Comparison of ENCODE assay signal across 13 mouse cellular contexts in genomic region chr6:145592036-145592435, GRCm38 (mm10). TPM values are rescaled to one million over a fixed set of nuclear protein-coding genes. Genes with fewer than 3 reads are reported as not detected.
DNase-seq lines count a peak whose midpoint lies in the region; ATAC-seq lines count a peak whose summit lies in the region.
"Had no signal": no experiment of that assay in that cellular context is flagged by ENCODE, and none has a peak within 500 bp of the region (broad histone marks: within the 10 kb centered on the region; RNA-seq: fewer than 3 reads in every experiment).

No protein-coding gene starts in this region.

- no peak overlapping the region for H3K4me3 ChIP-seq in kidney, embryonic 15.5 days (replicated peaks)
- no peak overlapping the region for H3K4me3 ChIP-seq in embryonic facial prominence, embryonic 10.5 days
- no peak overlapping the region for H3K4me3 ChIP-seq in embryonic facial prominence, embryonic 14.5 days (ENCODE audit: low read depth, low read length)
- H3K4me3 ChIP-seq in midbrain, embryonic 14.5 days (replicated peaks; ENCODE audit: low read depth, low read length) = no peak overlapping the region

- ATAC-seq in kidney, embryonic 15.5 days (replicated peaks; ENCODE audit: low FRiP score) = peak; percentile 9; the same call in 1 of the 2 replicates
- no peak for ATAC-seq in embryonic facial prominence, embryonic 14.5 days (ENCODE audit: low read depth)
- no peak for ATAC-seq in midbrain, embryonic 14.5 days (ENCODE audit: low FRiP score, low TSS enrichment)

- peaks cover 39% of the 10 kb centered on the region for H3K4me1 ChIP-seq in kidney, embryonic 15.5 days
- H3K4me1 ChIP-seq in embryonic facial prominence, embryonic 10.5 days = peaks cover 17% of the 10 kb centered on the region
- H3K4me1 ChIP-seq in embryonic facial prominence, embryonic 14.5 days (ENCODE audit: control insufficient read depth, insufficient read depth, low read length) = peaks cover 24% of the 10 kb centered on the region
- H3K4me1 ChIP-seq in midbrain, embryonic 14.5 days (ENCODE audit: control insufficient read depth, insufficient read depth, low read length) = 0 out of 2 replicates have a peak, but pooled peaks cover 8% of the 10 kb centered on the region

- no peak overlapping the region for H3K9ac ChIP-seq in kidney, embryonic 15.5 days
- H3K9ac ChIP-seq in embryonic facial prominence, embryonic 14.5 days (ENCODE audit: low read depth, low read length) = no peak overlapping the region
- no peak overlapping the region for H3K9ac ChIP-seq in midbrain, embryonic 14.5 days (replicated peaks; ENCODE audit: low read length)

- peak overlapping the region; percentile 75 for H3K27ac ChIP-seq in kidney, embryonic 15.5 days
- peak overlapping the region; percentile 31; the same call in 1 of the 2 replicates for H3K27ac ChIP-seq in embryonic facial prominence, embryonic 10.5 days (replicated peaks)
- H3K27ac ChIP-seq in embryonic facial prominence, embryonic 14.5 days (replicated peaks; ENCODE audit: low read depth, low read length) = peak overlapping the region; percentile 63
- 0 out of 2 replicates have a peak overlapping the region, but pooled peaks have one; percentile 20 for H3K27ac ChIP-seq in midbrain, embryonic 14.5 days (replicated peaks; ENCODE audit: low read depth, low read length)

- no peak overlapping the region for H3K4me2 ChIP-seq in kidney, embryonic 15.5 days
- H3K4me2 ChIP-seq in embryonic facial prominence, embryonic 14.5 days (ENCODE audit: low read depth, low read length) = 0 out of 2 replicates have a peak overlapping the region, but pooled peaks have one; percentile 10
- H3K4me2 ChIP-seq in midbrain, embryonic 14.5 days (ENCODE audit: low read length) = no peak overlapping the region

- no peak for DNase-seq in kidney, adult 11 months
- DNase-seq in embryonic facial prominence, embryonic 10.5 days (ENCODE audit: low spot score) = no peak
- DNase-seq in embryonic facial prominence, embryonic 14.5 days (ENCODE audit: low spot score) = no peak
- no peak for DNase-seq in midbrain, embryonic 14.5 days
- DNase-seq in adrenal gland, adult 8-10 months = no peak
- DNase-seq in frontal cortex, postnatal 36 days (ENCODE audit: low spot score in 2 of 2) = no peak
- DNase-seq: kidney, adult 2 months; lung, postnatal 14 days; right cerebral cortex, postnatal 14 days had no signal

- no peaks in the 10 kb centered on the region for H3K9me3 ChIP-seq in kidney, embryonic 15.5 days (replicated peaks)
- H3K9me3 ChIP-seq in embryonic facial prominence, embryonic 10.5 days = no peaks in the 10 kb centered on the region
- no peaks in the 10 kb centered on the region for H3K9me3 ChIP-seq in embryonic facial prominence, embryonic 14.5 days (ENCODE audit: control insufficient read depth, low read length)
- H3K9me3 ChIP-seq in midbrain, embryonic 14.5 days (ENCODE audit: control insufficient read depth, low read length) = no peaks in the 10 kb centered on the region

- 59% methylated on average over 6 of the region's 6 CpGs for WGBS in kidney, embryonic 15.5 days
- WGBS in embryonic facial prominence, embryonic 10.5 days = 87% methylated on average over 6 of the region's 6 CpGs
- 66% methylated on average over 6 of the region's 6 CpGs for WGBS in embryonic facial prominence, embryonic 14.5 days
- WGBS in midbrain, embryonic 14.5 days = 81% methylated on average over 6 of the region's 6 CpGs

- H3K27me3 ChIP-seq in kidney, embryonic 15.5 days = no peaks in the 10 kb centered on the region
- H3K27me3 ChIP-seq in embryonic facial prominence, embryonic 10.5 days (replicated peaks; ENCODE audit: low read depth, poor library complexity, severe bottlenecking) = no peaks in the 10 kb centered on the region
- no peaks in the 10 kb centered on the region for H3K27me3 ChIP-seq in embryonic facial prominence, embryonic 14.5 days (replicated peaks; ENCODE audit: control insufficient read depth, insufficient read depth, low read length)
- no peaks in the 10 kb centered on the region for H3K27me3 ChIP-seq in midbrain, embryonic 14.5 days (ENCODE audit: control insufficient read depth, insufficient read depth, low read length)

- no peaks in the 10 kb centered on the region for H3K36me3 ChIP-seq in kidney, embryonic 15.5 days
- no peaks in the 10 kb centered on the region for H3K36me3 ChIP-seq in embryonic facial prominence, embryonic 10.5 days (replicated peaks)
- no peaks in the 10 kb centered on the region for H3K36me3 ChIP-seq in embryonic facial prominence, embryonic 14.5 days (ENCODE audit: control insufficient read depth, insufficient read depth, low read length)
- H3K36me3 ChIP-seq in midbrain, embryonic 14.5 days (ENCODE audit: control insufficient read depth, insufficient read depth, low read length) = no peaks in the 10 kb centered on the region
- H3K36me3 ChIP-seq: G1E had no signal

RNA-seq across cellular contexts. Expression of gene Lmntd1, which starts 22.1 kb away (rescaled TPM):
- polyA plus RNA-seq in kidney, embryonic 15.5 days (2015; fragmentation: Nextera tagmentation; extraction: Ambion mirVana) = 1.8 and 2.4 TPM in 2 replicates
- 0.15 TPM in 1 of 2 replicates, not detected in the other for polyA plus RNA-seq in embryonic facial prominence, embryonic 10.5 days (2016; fragmentation: Nextera tagmentation; extraction: Ambion mirVana)
- 1.3 TPM in 2 replicates for polyA plus RNA-seq in embryonic facial prominence, embryonic 14.5 days (2014; fragmentation: Nextera tagmentation; extraction: Ambion mirVana)
- polyA plus RNA-seq in midbrain, embryonic 14.5 days (2014; fragmentation: Nextera tagmentation; extraction: Ambion mirVana) = 0.76 and 1.3 TPM in 2 replicates
- total RNA-seq in adrenal gland, adult 8-10 months (2022) = under 1 TPM; 0.26 to 0.89 (median 0.65) TPM
- polyA plus RNA-seq: G1E had no signal

RNA-seq across cellular contexts. Expression of gene Tuba3b, which starts 23.5 kb away (rescaled TPM):
- polyA plus RNA-seq in kidney, embryonic 15.5 days (2015; fragmentation: Nextera tagmentation; extraction: Ambion mirVana) = not detected in 2 replicates
- polyA plus RNA-seq in embryonic facial prominence, embryonic 10.5 days (2016; fragmentation: Nextera tagmentation; extraction: Ambion mirVana) = not detected in 2 replicates
- polyA plus RNA-seq in embryonic facial prominence, embryonic 14.5 days (2014; fragmentation: Nextera tagmentation; extraction: Ambion mirVana) = not detected in 2 replicates
- 0.12 TPM in 1 of 2 replicates, not detected in the other for polyA plus RNA-seq in midbrain, embryonic 14.5 days (2014; fragmentation: Nextera tagmentation; extraction: Ambion mirVana)
- under 1 TPM in 1 of 4 experiments, not detected in 3; 0.26 TPM for total RNA-seq in adrenal gland, adult 8-10 months (2022)
- total RNA-seq: G1E; left cerebral cortex, adult 18-20 months had no signal
- polyA plus RNA-seq: G1E; neural tube, embryonic 11.5 days had no signal

Comparison
In these comparisons a context has a peak if more than half of its experiments do, and no peak if none do; other contexts are left out.
1. H3K27ac ChIP-seq: peak in every context shown above with its lines; median percentile 75 in kidney, embryonic 15.5 days; 63 in embryonic facial prominence, embryonic 14.5 days; 31 in embryonic facial prominence, embryonic 10.5 days; 20 in midbrain, embryonic 14.5 days.